Mouse (Mus musculus) hindbrain, postnatal 0 days (tissue): ENCODE data around the gene Gmppa. TPM values are rescaled to one million over a fixed set of nuclear protein-coding genes. Genes with fewer than 3 reads are reported as not detected.

Experiments
- ATAC-seq: fragments of 200-750 bp; cut with Nextera tagmentation; 2 replicates; pipeline ENCODE4 v1.8.0; 2017; ENCODE audit warnings: mild to moderate bottlenecking, moderate TSS enrichment, moderate library complexity
- DNase-seq: peaks from one replicate; pipeline ENCODE4 v3.0.0-alpha.2; 2015; ENCODE audit warnings: low spot score
- H3K27ac ChIP-seq: fragments of 300-500 bp; sonication (generic); 2 replicates; pipeline ENCODE4 v1.5.1; 2014; ENCODE audit warnings: mild to moderate bottlenecking
- H3K27me3 ChIP-seq: fragments of 300-500 bp; sonication (generic); 2 replicates; pipeline ENCODE4 v1.6.1; 2014; ENCODE audit warnings: low read length, mixed read lengths; ENCODE audit not compliant: insufficient read depth
- H3K36me3 ChIP-seq: fragments of 300-500 bp; sonication (generic); 2 replicates; pipeline ENCODE4 v1.6.1; 2014; ENCODE audit warnings: low read length, mixed read lengths; ENCODE audit not compliant: insufficient read depth
- H3K4me1 ChIP-seq: fragments of 300-500 bp; sonication (generic); 2 replicates; pipeline ENCODE4 v1.6.1; 2014; ENCODE audit warnings: antibody characterized with exemption, low read length, mixed read lengths; ENCODE audit not compliant: insufficient read depth
- H3K4me2 ChIP-seq: fragments of 300-500 bp; sonication (generic); 2 replicates; pipeline ENCODE4 v1.6.1; 2014; ENCODE audit warnings: low read depth, mild to moderate bottlenecking, low read length, moderate library complexity, mixed read lengths
- H3K4me3 ChIP-seq: fragments of 300-500 bp; sonication (generic); 2 replicates; pipeline ENCODE4 v1.5.1; 2014; ENCODE audit warnings: low read length
- H3K9ac ChIP-seq: fragments of 300-500 bp; sonication (generic); replicated peaks from 2 replicates; pipeline ENCODE4 v1.6.1; 2014; ENCODE audit warnings: mild to moderate bottlenecking, low read length, moderate library complexity, mixed read lengths
- H3K9me3 ChIP-seq: fragments of 300-500 bp; sonication (generic); 2 replicates; pipeline ENCODE4 v1.6.1; 2016; ENCODE audit warnings: low read length, mixed read lengths
- CTCF ChIP-seq: IDR thresholded peaks from 2 replicates; pipeline ENCODE4 v1.5.1; 2016; ENCODE audit warnings: antibody characterized with exemption, control low read depth, low read depth
- WGBS: fragments of 180-500 bp; shearing (Covaris S2); extraction: QIAGEN DNeasy Blood & Tissue Kit; methylation state at CpG from one replicate; pipeline ENCODE4 v1.1.7; 2014; 5-methylcytosine and 5-hydroxymethylcytosine counted together
- polyA plus RNA-seq: library from polyadenylated mRNA; unstranded; fragments of >200 nt; fragmentation: Nextera tagmentation; extraction: Ambion mirVana; gene quantifications from 2 replicates; pipeline ENCODE4 v1.2.1, GENCODE M21; 2015
- total RNA-seq: library from RNA; depleted of rRNA; stranded (reverse); fragments of >200 nt; gene quantifications from 2 replicates; pipeline ENCODE4 v1.2.3, GENCODE M21; 2014; rRNA removed

Gene Gmppa
- total and polyA plus RNA-seq, 2 experiments from 2014 or later: 63.1 to 88.0 TPM

GRCm38 (mm10) chr1:75487405-75488161, 51.9 kb downstream of the Gmppa start:
- peaks cover 3% of the 10 kb centered on the region; the same call in 1 of the 2 replicates for H3K4me1 ChIP-seq
- peak overlapping the region; percentile 47 for H3K4me3 ChIP-seq
- H3K27me3 ChIP-seq: no peaks in the 10 kb centered on the region
- peaks cover 23% of the 10 kb centered on the region for H3K36me3 ChIP-seq
- peak; percentile 70 for ATAC-seq
- H3K9me3 ChIP-seq: no peaks in the 10 kb centered on the region
- peak overlapping the region; percentile 83 for H3K4me2 ChIP-seq
- peak; percentile 80 for DNase-seq
- 2% methylated on average over 62 of the region's 62 CpGs for WGBS
- H3K9ac ChIP-seq: peak overlapping the region; percentile 48
- TF ChIP-seq CTCF: peak; percentile 51
- H3K27ac ChIP-seq: peak overlapping the region; percentile 5; the same call in 1 of the 2 replicates

- Histone ChIP-seq H3K36me3 (no peaks in the 10 kb centered on the region; the same call in 1 of the 2 replicates), H3K4me3 (no peak overlapping the region), H3K4me1 (peaks cover 3% of the 10 kb centered on the region; the same call in 1 of the 2 replicates), H3K9me3 (no peaks in the 10 kb centered on the region), H3K9ac (no peak overlapping the region), H3K27ac (no peak overlapping the region), H3K27me3 (no peaks in the 10 kb centered on the region), H3K4me2 (no peak overlapping the region)
- 88% methylated on average over 34 of the region's 34 CpGs for WGBS
- TF ChIP-seq CTCF: no peak
- ATAC-seq: no peak
- DNase-seq: no peak
Observed at GRCm38 (mm10) chr1:75490785-75491551, 55.2 kb downstream of the Gmppa start.

GRCm38 (mm10) chr1:75492579-75493170, 56.9 kb downstream of the Gmppa start:
- ATAC-seq (no peak), DNase-seq (no peak)
- Histone ChIP-seq H3K36me3 (peaks cover 10% of the 10 kb centered on the region), H3K9ac (no peak overlapping the region), H3K4me3 (no peak overlapping the region), H3K27ac (no peak overlapping the region), H3K4me1 (no peaks in the 10 kb centered on the region), H3K27me3 (no peaks in the 10 kb centered on the region), H3K4me2 (no peak overlapping the region), H3K9me3 (no peaks in the 10 kb centered on the region)
- no peak for TF ChIP-seq CTCF
- 44% methylated on average over 24 of the region's 24 CpGs for WGBS

Other genes with a start within 250 kb of the Gmppa start
- 17.9 and 30.2 TPM in 2 replicates for gene Ankzf1, start 243.8 kb upstream of the Gmppa start, total RNA-seq
- 14.1 and 17.0 TPM in 2 replicates for gene Ankzf1, start 243.8 kb upstream of the Gmppa start, polyA plus RNA-seq
- 132 and 155 TPM in 2 replicates for gene Atg9a, start 243.7 kb upstream of the Gmppa start, total RNA-seq
- gene Atg9a, start 243.7 kb upstream of the Gmppa start, polyA plus RNA-seq: 60.3 and 62.8 TPM in 2 replicates
- gene Glb1l, start 225.1 kb upstream of the Gmppa start, total RNA-seq: 14.8 and 15.3 TPM in 2 replicates
- 15.5 TPM in 2 replicates for gene Glb1l, start 225.1 kb upstream of the Gmppa start, polyA plus RNA-seq
- 84.8 and 105 TPM in 2 replicates for gene Stk16, start 225.1 kb upstream of the Gmppa start, total RNA-seq
- 103 and 112 TPM in 2 replicates for gene Stk16, start 225.1 kb upstream of the Gmppa start, polyA plus RNA-seq
- 180 and 235 TPM in 2 replicates for gene Tuba4a, start 216.1 kb upstream of the Gmppa start, total RNA-seq
- 155 and 163 TPM in 2 replicates for gene Tuba4a, start 216.1 kb upstream of the Gmppa start, polyA plus RNA-seq
- gene A630095N17Rik, start 203.8 kb upstream of the Gmppa start, total RNA-seq: not detected in 2 replicates
- gene A630095N17Rik, start 203.8 kb upstream of the Gmppa start, polyA plus RNA-seq: 0.29 and 0.31 TPM in 2 replicates
- gene Dnajb2, start 199.5 kb upstream of the Gmppa start, total RNA-seq: 33.3 and 48.0 TPM in 2 replicates
- 62.6 and 64.5 TPM in 2 replicates for gene Dnajb2, start 199.5 kb upstream of the Gmppa start, polyA plus RNA-seq
- gene Ptprn, start 171.4 kb upstream of the Gmppa start, total RNA-seq: 120 and 132 TPM in 2 replicates
- gene Ptprn, start 171.4 kb upstream of the Gmppa start, polyA plus RNA-seq: 46.0 and 48.3 TPM in 2 replicates
- 257 and 298 TPM in 2 replicates for gene Resp18, start 157.5 kb upstream of the Gmppa start, total RNA-seq
- gene Resp18, start 157.5 kb upstream of the Gmppa start, polyA plus RNA-seq: 394 and 396 TPM in 2 replicates
- 143 and 175 TPM in 2 replicates for gene Dnpep, start 117.9 kb upstream of the Gmppa start, total RNA-seq
- gene Dnpep, start 117.9 kb upstream of the Gmppa start, polyA plus RNA-seq: 120 and 131 TPM in 2 replicates
- gene Des, start 75.6 kb upstream of the Gmppa start, total RNA-seq: 2.6 and 6.9 TPM in 2 replicates
- gene Des, start 75.6 kb upstream of the Gmppa start, polyA plus RNA-seq: 1.2 and 1.6 TPM in 2 replicates
- gene Speg, start 60.6 kb upstream of the Gmppa start, total RNA-seq: 50.4 and 52.7 TPM in 2 replicates
- 19.2 and 19.9 TPM in 2 replicates for gene Speg, start 60.6 kb upstream of the Gmppa start, polyA plus RNA-seq
- 71.4 and 74.1 TPM in 2 replicates for gene Asic4, start 14.5 kb downstream of the Gmppa start, total RNA-seq
- gene Asic4, start 14.5 kb downstream of the Gmppa start, polyA plus RNA-seq: 17.0 and 21.0 TPM in 2 replicates
- gene Chpf, start 43.4 kb downstream of the Gmppa start, total RNA-seq: 155 and 173 TPM in 2 replicates
- gene Chpf, start 43.4 kb downstream of the Gmppa start, polyA plus RNA-seq: 55.3 and 55.8 TPM in 2 replicates
- gene Tmem198, start 43.6 kb downstream of the Gmppa start, total RNA-seq: 52.7 and 69.3 TPM in 2 replicates
- gene Tmem198, start 43.6 kb downstream of the Gmppa start, polyA plus RNA-seq: 33.9 and 36.4 TPM in 2 replicates
- gene Obsl1, start 70.5 kb downstream of the Gmppa start, total RNA-seq: 52.4 and 62.4 TPM in 2 replicates
- gene Obsl1, start 70.5 kb downstream of the Gmppa start, polyA plus RNA-seq: 22.7 and 23.9 TPM in 2 replicates
- gene Inha, start 71.1 kb downstream of the Gmppa start, total RNA-seq: 28.9 and 31.8 TPM in 2 replicates
- 20.3 TPM in 2 replicates for gene Inha, start 71.1 kb downstream of the Gmppa start, polyA plus RNA-seq
- gene Stk11ip, start 85.6 kb downstream of the Gmppa start, total RNA-seq: 27.9 and 46.9 TPM in 2 replicates
- 13.5 and 14.0 TPM in 2 replicates for gene Stk11ip, start 85.6 kb downstream of the Gmppa start, polyA plus RNA-seq
- 191 and 194 TPM in 2 replicates for gene Slc4a3, start 110.3 kb downstream of the Gmppa start, total RNA-seq
- gene Slc4a3, start 110.3 kb downstream of the Gmppa start, polyA plus RNA-seq: 90.0 and 96.4 TPM in 2 replicates